Mouse (Mus musculus): ENCODE measurements around the gene Rasal3.
A peak's percentile ranks its signal among the peaks of the same experiment; 100 is the strongest.

Rasal3 gene

DNA sequence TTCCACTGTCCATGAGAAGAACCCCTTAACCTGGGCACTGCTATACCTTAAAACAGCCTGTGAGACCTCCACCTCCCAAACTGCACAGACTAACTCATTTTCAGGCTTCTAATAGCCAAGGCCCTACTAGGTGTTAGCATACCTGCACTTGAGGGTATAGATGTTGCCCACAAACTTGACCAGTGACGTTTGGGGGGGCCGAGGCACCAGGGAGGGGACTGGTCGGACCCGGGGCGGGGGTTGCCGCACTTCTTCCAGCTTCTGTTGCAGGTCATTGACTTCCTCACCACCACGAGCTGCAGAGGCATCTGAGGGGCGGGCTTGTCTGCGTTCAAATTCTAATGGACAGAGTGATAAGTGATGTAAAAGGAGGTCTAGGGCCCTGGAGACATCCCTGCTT is 47.1 kb downstream of the Rasal3 start:
- DNase-seq (ENCODE audit: low spot score in 2 of 2): no peak

DNA sequence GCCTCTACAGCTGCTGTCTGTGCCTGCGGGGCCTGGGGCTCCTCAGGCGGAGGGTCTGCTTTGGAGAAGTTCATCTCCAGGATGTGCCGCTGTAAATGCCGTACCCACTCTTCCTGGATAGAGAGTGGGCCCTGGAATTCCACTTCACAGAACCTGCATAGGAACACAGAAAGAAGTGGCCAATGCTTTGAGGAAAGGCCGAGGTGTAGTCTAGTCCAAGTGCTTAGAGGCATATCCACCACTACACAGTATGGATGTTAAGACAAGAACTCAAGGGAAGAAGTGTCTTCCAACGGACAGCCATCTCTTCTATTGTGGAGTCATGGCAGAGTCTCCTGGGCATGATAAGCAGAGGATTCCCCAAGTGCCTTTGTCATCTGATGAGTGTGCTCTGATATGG is 48.4 kb downstream of the Rasal3 start:
- no peak for DNase-seq (ENCODE audit: low spot score in 2 of 2)

DNA sequence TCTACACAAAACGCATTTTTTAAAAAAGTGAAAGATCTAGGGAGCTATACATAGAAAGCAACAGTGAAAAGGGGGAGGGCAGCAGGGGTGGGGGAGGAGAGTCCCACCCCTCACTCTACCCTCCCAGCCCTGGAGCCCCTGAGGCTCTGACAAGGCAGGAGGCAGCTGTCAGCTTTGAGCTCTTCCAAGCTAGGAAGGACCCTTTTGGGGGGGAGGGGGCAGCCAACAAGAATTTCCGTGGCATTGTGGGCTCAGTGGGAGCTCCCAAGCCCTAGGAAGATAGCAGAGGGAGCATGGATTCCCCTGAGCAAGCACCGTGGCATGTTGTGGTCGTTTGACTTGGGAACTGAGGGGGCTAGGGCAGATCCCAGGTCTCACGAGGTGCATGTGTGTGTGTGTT is 49.2 kb downstream of the Rasal3 start:
- DNase-seq (ENCODE audit: low spot score in 2 of 2): no peak

DNA sequence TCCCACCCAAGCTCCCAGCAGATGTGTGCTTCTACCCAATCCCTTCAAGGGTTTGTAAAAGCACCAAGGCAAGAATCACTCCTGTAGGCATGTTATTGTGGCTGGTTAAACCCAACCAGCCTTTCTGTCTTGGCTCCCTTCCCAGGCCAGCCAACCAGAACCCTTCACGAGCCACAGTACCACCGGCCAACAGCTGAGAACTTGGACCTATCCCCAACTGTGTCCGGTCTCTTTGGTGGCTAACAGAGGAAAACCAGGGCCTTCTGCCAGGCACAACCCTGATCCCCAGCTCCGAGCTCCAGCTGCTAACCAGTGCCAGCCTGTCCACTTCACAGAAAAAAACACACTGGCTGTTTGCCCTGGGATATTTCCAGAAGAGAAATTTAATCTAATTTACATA is 49.7 kb downstream of the Rasal3 start:
- no peak for DNase-seq (ENCODE audit: low spot score in 2 of 2)

DNA sequence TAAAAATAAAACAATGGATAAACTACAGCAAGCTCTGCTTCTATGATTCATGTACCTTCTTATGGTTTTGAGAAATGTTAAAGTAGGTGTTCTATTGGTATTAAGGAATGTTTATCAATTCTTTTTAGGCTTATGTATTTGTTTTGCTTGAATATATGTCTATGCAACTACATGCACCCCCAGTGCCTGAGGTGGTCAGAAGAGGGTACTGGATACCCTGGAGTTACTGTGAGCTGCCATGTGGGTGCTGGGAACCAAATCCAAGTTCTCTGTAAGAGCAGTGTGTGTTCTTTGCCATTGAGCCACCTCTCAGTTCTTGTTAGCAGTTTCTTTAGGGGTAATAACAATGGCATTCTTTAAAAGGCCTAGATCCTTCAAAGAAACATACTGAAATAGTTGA is 51.7 kb downstream of the Rasal3 start:
- DNase-seq (ENCODE audit: low spot score in 2 of 2): no peak

DNA sequence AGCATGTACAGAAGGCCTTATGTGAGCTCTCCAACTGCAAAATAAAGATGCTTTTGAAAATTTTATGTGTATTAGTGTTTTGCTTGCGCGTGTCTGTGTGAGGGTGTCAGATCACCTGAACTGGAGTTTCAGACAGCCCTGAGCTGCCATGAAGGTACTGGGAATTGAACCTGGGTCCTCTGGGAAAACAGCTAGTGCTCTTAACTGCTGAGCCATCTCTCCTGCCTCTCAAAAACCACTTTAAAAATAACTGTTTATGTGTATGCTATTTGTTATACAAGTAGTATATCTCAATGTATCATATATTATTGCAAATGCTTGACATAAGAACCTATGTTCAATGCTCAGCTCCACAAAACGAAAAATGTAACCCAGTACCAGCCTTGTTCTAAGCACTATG is 52.1 kb downstream of the Rasal3 start:
- no peak for DNase-seq (ENCODE audit: low spot score in 2 of 2)

DNA sequence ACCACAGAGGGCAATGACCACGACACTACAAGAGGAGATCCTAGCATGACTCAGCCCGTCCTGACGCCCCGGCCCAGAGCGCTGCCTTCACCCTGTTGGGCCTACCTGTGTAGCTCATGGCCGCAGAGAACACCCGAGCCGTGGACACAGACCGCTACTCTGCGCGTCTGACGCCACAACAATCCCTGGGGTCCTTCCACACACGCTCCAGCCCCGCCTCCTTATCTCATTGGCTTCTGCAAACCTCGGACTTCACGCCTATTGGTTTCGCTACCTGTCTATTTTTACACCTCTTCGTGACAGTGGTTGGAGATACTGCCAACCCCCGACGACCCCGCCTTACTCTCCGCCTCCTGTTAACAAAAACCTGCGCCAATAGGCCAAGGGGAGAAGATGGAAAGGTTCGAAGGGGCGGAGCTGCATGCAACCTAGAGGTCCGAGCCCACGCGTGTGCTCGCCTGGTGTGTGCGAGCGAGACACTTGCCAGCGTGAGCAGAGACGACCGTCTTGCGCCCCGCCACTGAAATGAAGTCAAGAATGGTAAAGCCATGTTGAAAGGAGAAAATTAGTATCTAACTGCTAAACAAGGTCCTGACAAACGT is 52.9 kb downstream of the Rasal3 start, which contains the start of gene Akap8l:
TSS of gene Akap8l (minus strand) at position 226 of the 602 bp plus-strand sequence.
- peak; percentile 91 to 95 for DNase-seq (ENCODE audit: low spot score in 2 of 2)

DNA sequence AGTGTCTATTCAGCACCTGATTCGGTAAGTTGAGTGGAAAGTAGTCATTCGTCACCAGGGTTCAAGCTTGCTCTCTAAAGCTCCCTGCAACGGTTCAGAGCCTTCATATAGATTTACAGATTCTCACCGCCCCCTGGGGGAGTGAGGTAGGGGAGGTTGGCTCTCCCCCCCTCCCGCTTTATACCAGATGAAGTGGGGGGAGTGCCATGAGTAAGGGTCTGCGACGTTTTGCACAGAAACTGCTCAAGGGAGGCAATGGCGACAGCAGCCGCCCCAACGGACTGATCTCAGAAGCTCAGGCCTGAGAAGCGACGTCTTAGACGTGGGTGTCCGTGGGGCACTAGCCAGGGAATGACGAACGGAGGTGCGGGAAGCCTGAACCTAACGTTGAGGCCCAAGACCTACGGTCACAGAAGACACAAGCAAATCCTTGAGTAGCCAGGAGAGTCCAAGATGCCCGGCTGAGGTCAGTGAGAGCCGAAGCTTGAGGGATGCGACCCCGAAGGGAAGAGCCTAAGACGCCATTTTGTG is 53.5 kb downstream of the Rasal3 start:
- no peak for DNase-seq (ENCODE audit: low spot score in 2 of 2)

DNA sequence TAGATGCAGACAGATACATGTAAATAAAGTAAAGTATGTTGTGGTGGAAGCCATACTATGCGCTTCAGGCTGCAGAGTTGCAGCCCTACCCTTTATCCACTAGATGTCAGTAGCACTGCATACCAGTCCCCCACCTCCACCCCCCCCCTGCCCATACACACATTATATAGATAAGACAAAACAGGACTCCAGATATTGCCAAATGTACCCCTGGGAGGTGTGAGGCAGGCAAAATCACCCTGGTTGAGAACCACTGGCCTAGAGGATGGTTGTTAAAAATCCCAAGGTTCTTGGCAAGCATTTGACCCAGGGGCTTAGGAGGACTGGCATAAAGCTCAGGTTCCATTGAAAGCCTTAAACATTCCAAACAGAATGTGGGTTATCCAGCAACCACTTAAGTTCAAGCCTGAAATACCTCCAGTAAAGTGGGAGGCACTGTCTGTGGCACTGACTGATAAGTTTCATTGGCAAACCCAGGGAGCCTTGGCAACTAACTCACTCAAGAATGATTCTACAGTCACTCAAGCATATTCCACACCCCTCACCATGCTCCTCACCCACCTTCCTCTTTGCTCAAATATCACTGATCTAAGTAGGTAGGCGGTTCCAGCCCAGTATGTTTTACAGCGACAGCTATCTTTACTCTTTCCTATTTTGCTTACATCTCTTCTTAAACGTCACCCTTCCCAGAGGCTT is 54.2 kb downstream of the Rasal3 start:
- no peak for DNase-seq (ENCODE audit: low spot score in 2 of 2)

DNA sequence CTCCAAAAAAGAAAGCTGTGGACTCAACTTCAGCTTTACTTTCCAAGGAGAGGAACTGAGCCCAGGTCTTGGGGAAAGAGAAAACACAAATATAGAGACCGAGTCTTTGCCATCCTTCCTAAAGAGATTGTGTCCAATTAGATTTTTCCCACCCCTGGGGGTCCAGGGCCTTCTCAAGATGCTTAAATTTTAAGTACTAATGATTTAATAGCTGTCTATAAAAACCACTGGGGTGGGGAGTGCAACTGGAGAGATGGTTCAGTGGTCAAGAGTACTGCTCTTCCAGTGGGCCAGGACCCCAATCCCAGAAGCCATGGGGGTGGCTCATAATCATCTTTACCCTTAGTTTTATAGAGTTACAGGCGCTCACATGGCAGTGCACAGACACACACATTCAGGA is 55.0 kb downstream of the Rasal3 start:
- no peak for DNase-seq (ENCODE audit: low spot score in 2 of 2)

DNA sequence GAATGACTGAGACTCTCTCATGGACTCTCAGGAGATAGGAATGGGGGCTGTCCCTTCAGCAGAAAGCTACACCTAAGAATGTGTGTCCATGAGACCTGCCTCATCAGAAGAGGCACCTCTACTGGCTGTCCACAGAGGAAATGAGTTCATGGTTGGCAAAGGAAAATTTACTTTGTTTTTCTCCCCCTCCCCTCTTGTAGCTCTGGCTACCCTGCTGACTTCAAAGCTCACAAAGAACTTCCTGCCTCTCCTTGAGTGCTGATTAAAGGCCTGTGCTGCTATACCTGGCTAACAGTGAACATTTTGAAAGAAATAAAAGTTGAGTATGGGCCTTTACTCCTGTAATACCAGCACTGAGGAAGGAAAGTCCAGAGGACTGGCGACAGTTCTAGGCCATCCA is 62.3 kb downstream of the Rasal3 start:
- DNase-seq (ENCODE audit: low spot score in 2 of 2): no peak
